Comparison of ENCODE assay signal across 8 mouse cellular contexts in genomic region chr2:153052700-153053351, GRCm38 (mm10). TPM values are rescaled to one million over a fixed set of nuclear protein-coding genes. Genes with fewer than 3 reads are reported as not detected.
DNase-seq lines count a peak whose midpoint lies in the region; ATAC-seq lines count a peak whose summit lies in the region.
"Had no signal": no experiment of that assay in that cellular context is flagged by ENCODE, and none has a peak within 500 bp of the region (broad histone marks: within the 10 kb centered on the region; RNA-seq: fewer than 3 reads in every experiment).

No protein-coding gene starts in this region.

- DNase-seq in left cerebral cortex, postnatal 4 days = peak; percentile 39
- DNase-seq in left cerebral cortex, postnatal 10 days (ENCODE audit: extremely low spot score in 1 of 2, low spot score in 2 of 2) = no peak
- peak; percentile 33 for DNase-seq in brain, adult 2 months (ENCODE audit: low read depth, low spot score)
- no peak for DNase-seq in right cerebral cortex, postnatal 10 days (ENCODE audit: low spot score in 2 of 2)
- DNase-seq in left cerebral cortex, postnatal 36 days (ENCODE audit: low spot score in 2 of 2) = no peak

- intact Hi-C loops in left cerebral cortex, postnatal 4 days (cut with DNase I) = no loop called here
- intact Hi-C loops in left cerebral cortex, postnatal 10 days (cut with DNase I) = no loop called here
- intact Hi-C loops in left cerebral cortex, postnatal 36 days (cut with DNase I) = no loop called here

- peaks cover 4% of the 10 kb centered on the region; the same call in 1 of the 2 replicates for H3K4me1 ChIP-seq in embryonic facial prominence, embryonic 12.5 days
- H3K4me1 ChIP-seq in neural tube, embryonic 13.5 days (replicated peaks) = peaks cover 31% of the 10 kb centered on the region

- peaks cover 42% of the 10 kb centered on the region for H3K27me3 ChIP-seq in embryonic facial prominence, embryonic 12.5 days
- peaks cover 30% of the 10 kb centered on the region for H3K27me3 ChIP-seq in neural tube, embryonic 13.5 days

- ATAC-seq in embryonic facial prominence, embryonic 12.5 days (ENCODE audit: insufficient number of reproducible peaks, insufficient read depth, low FRiP score, low TSS enrichment) = no peak
- ATAC-seq in neural tube, embryonic 13.5 days (ENCODE audit: low read depth) = no peak

- 8% methylated on average over 30 of the region's 30 CpGs for WGBS in embryonic facial prominence, embryonic 12.5 days
- 8% methylated on average over 30 of the region's 30 CpGs for WGBS in neural tube, embryonic 13.5 days

- no peaks in the 10 kb centered on the region for H3K36me3 ChIP-seq in embryonic facial prominence, embryonic 12.5 days
- peaks cover 16% of the 10 kb centered on the region for H3K36me3 ChIP-seq in neural tube, embryonic 13.5 days

- H3K9me3 ChIP-seq in embryonic facial prominence, embryonic 12.5 days = no peaks in the 10 kb centered on the region
- no peaks in the 10 kb centered on the region for H3K9me3 ChIP-seq in neural tube, embryonic 13.5 days

- H3K9ac ChIP-seq in embryonic facial prominence, embryonic 12.5 days = no peak overlapping the region; the same call in none of the 2 replicates
- H3K9ac ChIP-seq in neural tube, embryonic 13.5 days = peak overlapping the region; percentile 41; the same call in 1 of the 2 replicates

- H3K27ac ChIP-seq in embryonic facial prominence, embryonic 12.5 days = no peak overlapping the region
- H3K27ac ChIP-seq in neural tube, embryonic 13.5 days (replicated peaks) = no peak overlapping the region

- H3K4me3 ChIP-seq in embryonic facial prominence, embryonic 12.5 days = 0 out of 2 replicates have a peak overlapping the region, but pooled peaks have one; percentile 7
- H3K4me3 ChIP-seq in neural tube, embryonic 13.5 days = no peak overlapping the region

- H3K4me2 ChIP-seq in embryonic facial prominence, embryonic 12.5 days (replicated peaks) = no peak overlapping the region
- H3K4me2 ChIP-seq in neural tube, embryonic 13.5 days = no peak overlapping the region

RNA-seq across cellular contexts. Expression of gene Ccm2l, which starts 12.9 kb away (rescaled TPM):
- total RNA-seq in left cerebral cortex, postnatal 4 days (2021) = 1 to 10 TPM; 3.0 to 4.7 TPM
- total RNA-seq in left cerebral cortex, postnatal 10 days (2021) = 1 to 10 TPM; 6.8 to 7.1 TPM
- polyA plus RNA-seq in embryonic facial prominence, embryonic 12.5 days (2016; fragmentation: Nextera tagmentation; extraction: Ambion mirVana) = 2.6 and 4.3 TPM in 2 replicates
- polyA plus RNA-seq in neural tube, embryonic 13.5 days (2015; fragmentation: Nextera tagmentation; extraction: Ambion mirVana) = 2.4 and 3.4 TPM in 2 replicates
- 1 to 10 TPM; 4.0 to 5.8 TPM for total RNA-seq in left cerebral cortex, postnatal 36 days (2021)

RNA-seq across cellular contexts. Expression of gene Xkr7, which starts 21.2 kb away (rescaled TPM):
- total RNA-seq in left cerebral cortex, postnatal 4 days (2021) = 10 to 100 TPM; 23.2 to 23.4 TPM
- total RNA-seq in left cerebral cortex, postnatal 10 days (2021) = 10 to 100 TPM; 11.8 to 12.4 TPM
- polyA plus RNA-seq in embryonic facial prominence, embryonic 12.5 days (2016; fragmentation: Nextera tagmentation; extraction: Ambion mirVana) = 0.33 and 0.61 TPM in 2 replicates
- 1.5 and 2.3 TPM in 2 replicates for polyA plus RNA-seq in neural tube, embryonic 13.5 days (2015; fragmentation: Nextera tagmentation; extraction: Ambion mirVana)
- total RNA-seq in left cerebral cortex, postnatal 36 days (2021) = 1 to 10 TPM; 5.2 to 7.0 TPM
- total RNA-seq: liver, adult 2 months had no signal
- polyA plus RNA-seq: liver, adult 2 months had no signal

RNA-seq across cellular contexts. Expression of gene Pdrg1, which starts 37.6 kb away (rescaled TPM):
- 10 to 100 TPM; 91.7 to 92.5 TPM for total RNA-seq in left cerebral cortex, postnatal 4 days (2021)
- total RNA-seq in left cerebral cortex, postnatal 10 days (2021) = 10 to 100 TPM; 59.8 to 60.9 TPM
- 121 and 123 TPM in 2 replicates for polyA plus RNA-seq in embryonic facial prominence, embryonic 12.5 days (2016; fragmentation: Nextera tagmentation; extraction: Ambion mirVana)
- 192 and 206 TPM in 2 replicates for polyA plus RNA-seq in neural tube, embryonic 13.5 days (2015; fragmentation: Nextera tagmentation; extraction: Ambion mirVana)
- total RNA-seq in left cerebral cortex, postnatal 36 days (2021) = 10 to 100 TPM; 46.9 to 59.5 TPM

RNA-seq across cellular contexts. Expression of gene Hck, which starts 55.4 kb away (rescaled TPM):
- total RNA-seq in left cerebral cortex, postnatal 4 days (2021) = 1 to 10 TPM; 3.6 to 3.8 TPM
- total RNA-seq in left cerebral cortex, postnatal 10 days (2021) = 1 to 10 TPM; 2.4 to 3.0 TPM
- 4.0 and 4.2 TPM in 2 replicates for polyA plus RNA-seq in embryonic facial prominence, embryonic 12.5 days (2016; fragmentation: Nextera tagmentation; extraction: Ambion mirVana)
- 2.3 and 3.1 TPM in 2 replicates for polyA plus RNA-seq in neural tube, embryonic 13.5 days (2015; fragmentation: Nextera tagmentation; extraction: Ambion mirVana)
- total RNA-seq in left cerebral cortex, postnatal 36 days (2021) = 1 to 10 TPM; 2.1 to 2.4 TPM

Comparison
In these comparisons a context has a peak if more than half of its experiments do, and no peak if none do; other contexts are left out.
1. DNase-seq: peak in left cerebral cortex, postnatal 4 days (single experiment) and brain, adult 2 months (single experiment); none in left cerebral cortex, postnatal 10 days (0 of 2), right cerebral cortex, postnatal 10 days (0 of 2) and left cerebral cortex, postnatal 36 days (0 of 2).